ENCODE assay signal across 8 mouse cellular contexts in the genomic region with DNA sequence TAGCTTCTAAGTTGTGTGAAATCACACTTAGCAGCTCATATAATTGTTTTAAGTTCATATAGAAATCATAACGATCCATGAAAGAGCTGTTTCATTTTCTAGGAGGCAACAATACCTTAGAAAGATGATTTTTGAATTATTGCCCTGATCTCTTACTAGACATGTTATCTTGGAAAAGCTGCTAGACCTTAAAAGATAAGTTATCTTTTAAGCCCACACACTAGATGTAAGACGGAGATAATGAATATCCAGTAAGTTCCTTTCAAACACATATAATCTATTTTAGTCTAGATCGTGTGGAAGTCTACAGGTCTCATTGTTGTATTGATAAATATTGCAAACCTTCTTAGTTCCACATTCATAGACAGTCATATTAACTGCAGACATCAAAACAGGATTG. TPM values are rescaled to one million over a fixed set of nuclear protein-coding genes. Genes with fewer than 3 reads are reported as not detected.
DNase-seq lines count a peak whose midpoint lies in the region; ATAC-seq and TF ChIP-seq lines count a peak whose summit lies in the region.
"Had no signal": no experiment of that assay in that cellular context is flagged by ENCODE, and none has a peak within 500 bp of the region (broad histone marks: within the 10 kb centered on the region; RNA-seq: fewer than 3 reads in every experiment).

No protein-coding gene starts in this region.

- H3K9ac ChIP-seq in forebrain, embryonic 14.5 days (ENCODE audit: low read length), result peak overlapping the region; percentile 56
- H3K9ac ChIP-seq in liver, embryonic 13.5 days, result peak overlapping the region; percentile 72

- TF ChIP-seq CTCF in spleen, adult 2 months (IDR thresholded peaks at IDR 0.05; ENCODE audit: extremely low read depth, insufficient read depth, insufficient read length, insufficient replicate concordance), result no peak

- no peak for ATAC-seq in forebrain, embryonic 14.5 days
- ATAC-seq in liver, embryonic 13.5 days (ENCODE audit: low read depth), result no peak
- ATAC-seq in frontal cortex, adult (ENCODE audit: low TSS enrichment), result no peak

- peaks cover 1% of the 10 kb centered on the region; the same call in 1 of the 2 replicates for H3K36me3 ChIP-seq in spleen, adult 2 months (ENCODE audit: control insufficient read depth, insufficient read depth, low read length)
- H3K36me3 ChIP-seq in forebrain, embryonic 14.5 days (ENCODE audit: control insufficient read depth, insufficient read depth, low read length), result peaks cover 13% of the 10 kb centered on the region; the same call in 1 of the 2 replicates
- H3K36me3 ChIP-seq in liver, embryonic 13.5 days, result peaks cover 11% of the 10 kb centered on the region; the same call in 1 of the 2 replicates

- no peak for TF ChIP-seq POLR2A in spleen, adult 2 months (IDR thresholded peaks at IDR 0.05; ENCODE audit: low read depth, low read length)

- no peak overlapping the region for H3K27ac ChIP-seq in spleen, adult 2 months (ENCODE audit: insufficient read depth, low read length)
- H3K27ac ChIP-seq in forebrain, embryonic 14.5 days (ENCODE audit: low read depth, low read length), result no peak overlapping the region
- H3K27ac ChIP-seq in liver, embryonic 13.5 days, result 0 out of 2 replicates have a peak overlapping the region, but pooled peaks have one; percentile 26

- H3K27me3 ChIP-seq in spleen, adult 2 months (ENCODE audit: control insufficient read depth, insufficient read depth, low read length), result no peaks in the 10 kb centered on the region
- no peaks in the 10 kb centered on the region for H3K27me3 ChIP-seq in forebrain, embryonic 14.5 days (replicated peaks; ENCODE audit: control insufficient read depth, insufficient read depth, low read length)
- H3K27me3 ChIP-seq in liver, embryonic 13.5 days, result no peaks in the 10 kb centered on the region

- peak overlapping the region; percentile 4; the same call in 1 of the 2 replicates for H3K4me3 ChIP-seq in spleen, adult 2 months (ENCODE audit: extremely low read depth, insufficient read depth, insufficient read length)
- peak overlapping the region; percentile 84 for H3K4me3 ChIP-seq in forebrain, embryonic 14.5 days (ENCODE audit: low read depth, low read length)
- H3K4me3 ChIP-seq in liver, embryonic 13.5 days (replicated peaks), result peak overlapping the region; percentile 86

- no peaks in the 10 kb centered on the region for H3K9me3 ChIP-seq in forebrain, embryonic 14.5 days (replicated peaks; ENCODE audit: control insufficient read depth, low read length)
- no peaks in the 10 kb centered on the region for H3K9me3 ChIP-seq in liver, embryonic 13.5 days (replicated peaks)

- 48% methylated on average over 3 of the region's 3 CpGs for WGBS in spleen, adult 2 months
- WGBS in forebrain, embryonic 14.5 days, result 77% methylated on average over 3 of the region's 3 CpGs
- 25% methylated on average over 3 of the region's 3 CpGs for WGBS in liver, embryonic 13.5 days (ENCODE audit: insufficient replicate concordance)

- peak overlapping the region; percentile 78 for H3K4me2 ChIP-seq in forebrain, embryonic 14.5 days (ENCODE audit: low read length)
- peak overlapping the region; percentile 83 for H3K4me2 ChIP-seq in liver, embryonic 13.5 days

- no peak for DNase-seq in spleen, adult 2 months (ENCODE audit: low read depth in 1 of 2, low spot score in 2 of 2)
- DNase-seq in spleen, adult 12 weeks (ENCODE audit: low spot score), result no peak
- DNase-seq in forebrain, embryonic 14.5 days (ENCODE audit: low spot score), result no peak
- DNase-seq in liver, embryonic 13.5 days, result no peak
- no peak for DNase-seq in adrenal gland, postnatal 25 days
- DNase-seq in cerebellum, adult 9-10 months, result no peak
- DNase-seq: gastrocnemius, postnatal 14 days had no signal

- H3K4me1 ChIP-seq in spleen, adult 2 months (ENCODE audit: control insufficient read depth, insufficient read depth, insufficient read length), result peaks cover 5% of the 10 kb centered on the region
- peaks cover 17% of the 10 kb centered on the region for H3K4me1 ChIP-seq in forebrain, embryonic 14.5 days (ENCODE audit: control insufficient read depth, insufficient read depth, low read length)
- H3K4me1 ChIP-seq in liver, embryonic 13.5 days (replicated peaks), result peaks cover 38% of the 10 kb centered on the region

RNA-seq across cellular contexts. Expression of a gene that starts 1.4 kb away (rescaled TPM):
- 2.8 and 3.0 TPM in 2 replicates for polyA plus RNA-seq in spleen, adult 2 months (2012; rRNA removed)
- 65.7 and 68.0 TPM in 2 replicates for polyA plus RNA-seq in forebrain, embryonic 14.5 days (2014; fragmentation: Nextera tagmentation; extraction: Ambion mirVana)
- 29.1 and 35.8 TPM in 2 replicates for polyA plus RNA-seq in liver, embryonic 13.5 days (2015; fragmentation: Nextera tagmentation; extraction: Ambion mirVana)
- 55.4 and 61.0 TPM in 2 replicates for total RNA-seq in adrenal gland, postnatal 25 days (2021)

RNA-seq across cellular contexts. Expression of a gene that starts 1.7 kb away (rescaled TPM):
- 1.2 and 1.5 TPM in 2 replicates for polyA plus RNA-seq in spleen, adult 2 months (2012; rRNA removed)
- polyA plus RNA-seq in forebrain, embryonic 14.5 days (2014; fragmentation: Nextera tagmentation; extraction: Ambion mirVana), result 39.9 and 46.6 TPM in 2 replicates
- polyA plus RNA-seq in liver, embryonic 13.5 days (2015; fragmentation: Nextera tagmentation; extraction: Ambion mirVana), result 8.3 and 11.0 TPM in 2 replicates
- total RNA-seq in adrenal gland, postnatal 25 days (2021), result 18.3 and 23.2 TPM in 2 replicates

RNA-seq across cellular contexts. Expression of a gene that starts 51.5 kb away (rescaled TPM):
- 0.13 and 0.21 TPM in 2 replicates for polyA plus RNA-seq in spleen, adult 2 months (2012; rRNA removed)
- polyA plus RNA-seq in forebrain, embryonic 14.5 days (2014; fragmentation: Nextera tagmentation; extraction: Ambion mirVana), result 27.9 and 33.1 TPM in 2 replicates
- 87.2 and 104 TPM in 2 replicates for polyA plus RNA-seq in liver, embryonic 13.5 days (2015; fragmentation: Nextera tagmentation; extraction: Ambion mirVana)
- 3.3 and 7.1 TPM in 2 replicates for total RNA-seq in adrenal gland, postnatal 25 days (2021)

RNA-seq across cellular contexts. Expression of a gene that starts 51.8 kb away (rescaled TPM):
- 0.67 and 1.1 TPM in 2 replicates for polyA plus RNA-seq in spleen, adult 2 months (2012; rRNA removed)
- 7.8 and 9.0 TPM in 2 replicates for polyA plus RNA-seq in forebrain, embryonic 14.5 days (2014; fragmentation: Nextera tagmentation; extraction: Ambion mirVana)
- polyA plus RNA-seq in liver, embryonic 13.5 days (2015; fragmentation: Nextera tagmentation; extraction: Ambion mirVana), result 10.7 and 12.4 TPM in 2 replicates
- total RNA-seq in adrenal gland, postnatal 25 days (2021), result 17.3 and 17.8 TPM in 2 replicates

Comparison
In these comparisons a context has a peak if more than half of its experiments do, and no peak if none do; other contexts are left out.
1. H3K4me3 ChIP-seq: peak in every context shown above with its lines; median percentile 86 in liver, embryonic 13.5 days; 84 in forebrain, embryonic 14.5 days; 4 in spleen, adult 2 months.
2. RNA of a gene that starts 51.5 kb away (polyA plus RNA-seq): 87.2 to 104 TPM in liver, embryonic 13.5 days and 27.9 to 33.1 TPM in forebrain, embryonic 14.5 days; 0.13 to 0.21 TPM in spleen, adult 2 months; every median in the first group is over 10 times any median in the second.